Mouse (Mus musculus): Measurements from ENCODE around the gene Lrrc8c. TPM values are rescaled to one million over a fixed set of nuclear protein-coding genes. Genes with fewer than 3 reads are reported as not detected.

The Lrrc8c gene
- total RNA-seq, 2 experiments from 2014 or later: 22.5 to 64.7 TPM

GRCm38 (mm10) chr5:105654237-105655063 is 135.3 kb downstream of the Lrrc8c start:
- ATAC-seq (replicated peaks; ENCODE audit: low FRiP score, low TSS enrichment, poor library complexity, severe bottlenecking): peak; percentile 80

- no peak for ATAC-seq (replicated peaks; ENCODE audit: low FRiP score, low TSS enrichment, poor library complexity, severe bottlenecking)
Measured at GRCm38 (mm10) chr5:105655100-105655734, 136.0 kb downstream of the Lrrc8c start.

DNA sequence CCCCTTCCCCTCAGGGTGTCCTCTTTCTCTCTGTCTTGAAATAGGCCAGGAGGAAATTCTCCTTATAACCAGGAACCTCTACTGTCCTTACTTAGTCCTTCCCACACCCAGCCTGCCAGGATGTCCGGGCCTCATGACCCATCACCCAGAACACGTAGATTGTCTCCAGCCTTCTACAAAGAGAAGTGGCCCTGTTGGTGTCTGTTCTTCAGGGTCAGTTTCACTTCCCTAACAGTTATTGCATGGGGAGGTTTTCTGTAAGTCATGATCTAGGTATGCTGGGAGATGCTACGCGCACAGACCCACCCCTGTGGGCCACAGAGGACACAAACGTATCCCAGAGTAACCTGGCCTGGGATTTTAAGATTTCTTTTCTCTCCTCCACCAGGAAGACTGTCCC is 142.7 kb downstream of the Lrrc8c start:
- ATAC-seq (replicated peaks; ENCODE audit: low FRiP score, low TSS enrichment, poor library complexity, severe bottlenecking): no peak

Other genes with a start within 250 kb of the Lrrc8c start
- not detected in 2 replicates for gene Gm43302, start 225.7 kb upstream of the Lrrc8c start, total RNA-seq (2014; fragmentation: Nextera tagmentation)
- not detected in 2 replicates for gene Gm43302, start 225.7 kb upstream of the Lrrc8c start, total RNA-seq (2017)
- gene Gbp6, start 225.7 kb upstream of the Lrrc8c start, total RNA-seq (2014; fragmentation: Nextera tagmentation): 0.27 TPM in 1 of 2 replicates, not detected in the other
- 0.30 and 0.61 TPM in 2 replicates for gene Gbp6, start 225.7 kb upstream of the Lrrc8c start, total RNA-seq (2017)
- 13.2 and 16.6 TPM in 2 replicates for gene Lrrc8b, start 103.6 kb upstream of the Lrrc8c start, total RNA-seq (2014; fragmentation: Nextera tagmentation)
- gene Lrrc8b, start 103.6 kb upstream of the Lrrc8c start, total RNA-seq (2017): 5.4 and 7.3 TPM in 2 replicates
- 26.5 and 30.9 TPM in 2 replicates for gene Lrrc8d, start 180.6 kb downstream of the Lrrc8c start, total RNA-seq (2014; fragmentation: Nextera tagmentation)
- 8.1 and 11.3 TPM in 2 replicates for gene Lrrc8d, start 180.6 kb downstream of the Lrrc8c start, total RNA-seq (2017)